Mouse (Mus musculus) bone marrow macrophage, adult 2 months (primary cell): ENCODE measurements around the gene Tbxa2r.

Experiments
- CTCF ChIP-seq: IDR thresholded peaks from 2 replicates; pipeline ENCODE4 v1.5.1; 2012; ENCODE audit warnings: low read depth, mild to moderate bottlenecking, low read length, moderate library complexity
- POLR2A ChIP-seq: IDR thresholded peaks from 2 replicates; pipeline ENCODE4 v1.6.1; 2012; ENCODE audit warnings: mild to moderate bottlenecking, low read depth, low read length, borderline replicate concordance

GRCm38 (mm10) chr10:81327959-81328358, 572 bp upstream of the Tbxa2r start:
- TF ChIP-seq POLR2A: no peak
- no peak for TF ChIP-seq CTCF
